Mouse (Mus musculus): ENCODE data around the gene Pcolce.

DNA sequence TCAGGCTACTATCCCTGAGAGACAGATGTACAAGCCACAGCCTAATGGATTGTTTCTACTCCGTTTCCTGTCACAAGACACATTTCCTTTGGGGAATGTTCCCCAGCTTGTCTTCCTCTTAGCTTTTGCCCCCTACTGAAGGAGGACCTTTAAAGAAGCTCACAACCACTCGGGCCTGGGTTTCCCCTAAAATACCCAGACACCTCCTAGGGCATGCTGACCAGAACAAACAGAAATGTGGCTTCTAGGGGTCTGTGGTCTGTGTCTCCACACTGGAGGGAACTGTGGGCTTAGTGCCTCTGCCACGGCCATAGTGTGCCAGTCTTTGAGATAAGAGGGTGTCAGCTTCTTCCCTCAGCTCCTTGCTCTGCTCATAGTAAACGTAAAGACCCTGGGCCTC, 18.0 kb upstream of the Pcolce start:
- no peak for TF ChIP-seq POLR2A (IDR thresholded peaks at IDR 0.05; ENCODE audit: low read depth, low read length)
- TF ChIP-seq CTCF (IDR thresholded peaks at IDR 0.05; ENCODE audit: extremely low read depth, insufficient read depth, insufficient read length, insufficient replicate concordance), result no peak
